Mouse (Mus musculus): Measurements from ENCODE around the gene Mgat1. TPM values are rescaled to one million over a fixed set of nuclear protein-coding genes. Genes with fewer than 3 reads are reported as not detected.
"Not testable (repeated sequence)": the region's sequence is repeated elsewhere in the genome, so short reads cannot be mapped to it uniquely, and the experiment has no call there.

The Mgat1 gene
- total RNA-seq, 2 experiments from 2014 or later, result 33.6 to 42.9 TPM

- ATAC-seq (ENCODE audit: poor library complexity, severe bottlenecking), result no peak
These were observed 17.4 kb downstream of the Mgat1 start for GRCm38 (mm10) chr11:49261313-49261855.

- no peak for ATAC-seq (ENCODE audit: poor library complexity, severe bottlenecking)
These were observed 18.3 kb downstream of the Mgat1 start for GRCm38 (mm10) chr11:49262286-49262685.

DNA sequence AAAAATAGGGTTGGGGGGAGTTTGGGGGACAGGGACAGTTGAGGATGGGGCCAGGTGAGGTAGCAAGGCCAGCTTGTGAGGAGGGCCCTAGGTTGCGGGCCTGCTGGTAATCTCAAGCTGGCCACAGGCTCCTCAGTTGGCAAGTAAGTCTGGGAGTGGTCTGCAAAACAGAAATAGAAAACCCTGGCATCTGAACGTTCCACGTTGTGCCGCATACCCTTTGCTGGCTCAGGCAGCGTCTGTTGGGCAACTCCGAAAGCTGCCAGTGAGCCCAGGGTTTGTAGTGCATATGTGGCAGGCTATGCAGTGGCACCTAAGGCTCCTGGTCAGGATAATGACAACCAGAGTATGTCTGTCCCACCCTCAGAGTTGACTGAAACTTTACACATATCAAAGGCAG, 19.2 kb downstream of the Mgat1 start:
- ATAC-seq (ENCODE audit: poor library complexity, severe bottlenecking), result no peak

DNA sequence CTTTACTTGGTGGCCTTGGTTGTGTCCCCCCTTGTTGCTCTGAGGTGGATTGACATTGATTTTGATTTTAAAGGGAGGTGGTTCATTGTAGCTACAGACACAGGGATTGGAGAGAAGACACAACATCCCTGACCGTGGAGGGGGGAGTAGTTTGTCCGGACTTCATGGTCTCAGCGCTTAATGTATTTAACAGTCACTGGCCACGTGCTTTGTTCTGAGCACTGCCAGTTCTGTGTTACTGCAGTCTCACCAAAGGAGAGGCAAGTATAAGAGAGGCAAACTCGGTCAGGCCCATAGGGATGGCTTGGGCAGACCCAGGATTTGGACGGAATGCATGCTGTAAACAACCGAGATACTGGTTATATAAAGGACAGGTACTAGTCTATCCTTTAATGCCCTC, 20.1 kb downstream of the Mgat1 start:
- ATAC-seq (ENCODE audit: poor library complexity, severe bottlenecking), result no peak

GRCm38 (mm10) chr11:49264622-49265021, 20.6 kb downstream of the Mgat1 start:
- no peak for ATAC-seq (ENCODE audit: poor library complexity, severe bottlenecking)

- ATAC-seq (ENCODE audit: poor library complexity, severe bottlenecking), result no peak
These were observed 21.1 kb downstream of the Mgat1 start for GRCm38 (mm10) chr11:49265101-49265500.

GRCm38 (mm10) chr11:49266671-49267070, 22.7 kb downstream of the Mgat1 start:
- ATAC-seq (ENCODE audit: poor library complexity, severe bottlenecking), result no peak

- ATAC-seq (ENCODE audit: poor library complexity, severe bottlenecking), result no peak
These were observed 23.3 kb downstream of the Mgat1 start for GRCm38 (mm10) chr11:49267316-49267715.

DNA sequence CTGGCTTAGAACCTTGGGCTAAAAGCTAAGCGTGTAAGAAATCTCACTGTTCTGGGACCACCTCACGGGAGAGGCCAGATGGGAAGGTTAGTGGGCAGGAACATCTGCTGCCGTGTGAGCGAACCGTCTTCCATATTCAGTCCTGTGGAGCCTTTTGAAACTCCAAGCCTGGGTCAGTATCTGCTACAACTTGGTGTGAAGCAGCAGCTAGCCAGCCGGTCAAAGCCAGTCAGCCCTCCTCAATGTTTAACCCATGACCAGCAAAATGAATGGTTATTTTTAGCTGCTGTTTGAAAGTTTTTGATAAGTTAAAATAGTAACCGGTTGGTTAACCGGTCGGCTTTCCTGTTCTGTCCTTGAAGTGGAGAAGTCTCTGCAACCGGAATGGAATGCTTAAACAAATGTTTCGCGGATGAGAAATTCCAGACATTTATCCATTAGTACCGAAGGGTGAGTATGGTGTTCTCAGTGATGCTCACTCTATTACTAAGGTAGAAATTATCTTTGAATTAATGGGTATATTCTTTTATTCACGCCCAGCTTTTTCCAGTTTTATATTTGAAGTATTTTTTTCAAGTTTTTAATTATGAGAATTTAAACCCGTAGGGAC, 24.1 kb downstream of the Mgat1 start:
- no peak for ATAC-seq (ENCODE audit: poor library complexity, severe bottlenecking)

- no peak; the same call in 1 of the 2 replicates for ATAC-seq (ENCODE audit: poor library complexity, severe bottlenecking)
These were observed 25.8 kb downstream of the Mgat1 start for GRCm38 (mm10) chr11:49269761-49270160.

DNA sequence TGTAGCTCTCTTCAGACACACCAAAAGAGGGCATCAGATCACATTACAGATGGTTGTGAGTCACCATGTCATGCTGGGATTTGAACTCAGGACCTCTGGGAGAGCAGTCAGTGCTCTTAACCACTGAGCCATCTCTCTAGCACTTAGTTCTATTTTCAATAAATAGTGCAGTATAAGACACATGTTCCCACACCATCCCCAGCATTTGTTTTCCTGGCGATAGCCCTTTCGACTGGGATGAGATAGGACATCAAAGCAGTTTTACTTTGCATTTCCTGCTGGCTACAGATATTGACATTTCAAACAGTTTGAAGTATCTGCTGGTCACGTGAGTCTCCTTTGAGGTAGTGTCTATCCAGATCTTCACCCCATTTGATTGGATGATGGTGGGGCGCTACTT, 26.4 kb downstream of the Mgat1 start:
- no peak for ATAC-seq (ENCODE audit: poor library complexity, severe bottlenecking)

DNA sequence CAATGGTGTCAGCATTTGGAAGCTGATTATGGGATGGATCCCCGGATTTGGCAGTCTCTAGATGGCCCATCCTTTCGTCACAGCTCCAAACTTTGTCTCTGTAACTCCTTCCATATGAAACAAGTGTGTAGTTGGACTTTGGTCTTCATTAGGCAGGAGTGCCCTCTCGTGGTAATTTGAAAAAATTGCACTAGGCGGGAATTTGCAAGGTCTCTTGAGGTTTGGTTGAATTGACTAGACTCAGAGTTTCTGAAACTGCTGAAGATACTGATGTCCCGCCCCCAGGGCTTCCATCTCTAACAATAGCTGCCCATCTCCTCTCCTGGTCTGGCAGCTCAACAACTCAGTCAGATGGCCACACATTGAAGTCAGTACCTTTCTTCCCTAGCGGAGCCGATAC, 27.3 kb downstream of the Mgat1 start:
- peak; percentile 93 for ATAC-seq (ENCODE audit: poor library complexity, severe bottlenecking)

DNA sequence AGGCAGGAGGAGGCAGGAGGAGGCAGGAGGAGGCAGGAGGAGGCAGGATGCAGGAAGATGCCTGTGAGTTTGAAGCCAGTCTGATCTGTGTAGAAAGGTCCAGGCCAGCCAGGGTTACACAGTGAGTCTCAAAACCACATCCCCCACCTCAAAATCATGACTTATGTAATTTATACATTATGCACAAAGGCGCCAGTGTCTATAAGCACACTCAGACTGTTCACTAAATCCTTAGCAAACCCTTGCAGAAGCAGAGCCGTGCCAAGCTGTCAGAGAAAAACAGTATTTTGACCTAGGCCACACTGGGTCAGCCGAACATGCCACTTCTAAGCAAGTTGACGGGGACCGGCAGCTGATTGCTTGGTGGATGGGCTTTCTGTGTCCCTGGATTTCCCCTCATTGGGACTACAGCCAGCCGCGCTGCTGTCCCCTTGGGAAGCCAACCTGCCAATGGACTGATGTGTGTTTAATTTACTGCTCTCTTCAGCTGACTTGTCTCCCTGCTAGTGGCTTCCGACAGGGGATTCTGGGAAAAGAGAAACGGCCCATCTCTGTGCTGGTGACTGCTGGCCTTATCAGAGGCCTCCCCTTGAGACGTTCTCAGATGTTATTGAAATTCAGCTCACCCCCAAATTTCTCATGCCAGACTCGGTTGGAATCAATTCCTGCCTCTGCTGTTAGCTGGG, 30.0 kb downstream of the Mgat1 start:
- ATAC-seq (ENCODE audit: poor library complexity, severe bottlenecking), result no peak

DNA sequence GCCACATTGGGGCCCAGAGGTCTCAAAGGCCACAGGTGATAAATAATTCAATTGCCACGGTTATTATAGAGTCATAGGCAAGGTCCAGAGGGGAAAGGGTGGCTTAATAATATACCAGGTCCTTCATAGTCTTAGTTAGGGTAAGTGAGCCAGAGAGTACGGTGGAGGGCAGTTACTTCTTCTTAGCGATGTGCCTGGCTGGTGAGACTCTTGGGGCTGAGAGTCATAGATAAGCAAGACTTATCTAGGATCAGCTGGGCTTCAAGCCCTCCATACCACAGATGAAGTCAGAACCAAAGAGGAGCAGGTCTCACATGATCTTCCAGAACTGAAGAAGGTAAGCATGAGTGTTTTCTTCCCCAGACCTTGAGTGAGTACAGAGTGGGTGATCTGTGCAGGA, 34.2 kb downstream of the Mgat1 start, which contains the start of gene Olfr1393:
Gene Olfr1393 (plus strand): TSS at position 83 of the 400 bp plus-strand sequence.
- no peak for ATAC-seq (ENCODE audit: poor library complexity, severe bottlenecking)

GRCm38 (mm10) chr11:49284982-49285381, 41.0 kb downstream of the Mgat1 start, which contains the start of gene Olfr1392:
TSS of gene Olfr1392 (plus strand) at chr11:49285282.
- ATAC-seq (ENCODE audit: poor library complexity, severe bottlenecking), result not testable (repeated sequence)

- ATAC-seq (ENCODE audit: poor library complexity, severe bottlenecking), result no peak
These were observed 43.3 kb downstream of the Mgat1 start for GRCm38 (mm10) chr11:49287251-49287650.

DNA sequence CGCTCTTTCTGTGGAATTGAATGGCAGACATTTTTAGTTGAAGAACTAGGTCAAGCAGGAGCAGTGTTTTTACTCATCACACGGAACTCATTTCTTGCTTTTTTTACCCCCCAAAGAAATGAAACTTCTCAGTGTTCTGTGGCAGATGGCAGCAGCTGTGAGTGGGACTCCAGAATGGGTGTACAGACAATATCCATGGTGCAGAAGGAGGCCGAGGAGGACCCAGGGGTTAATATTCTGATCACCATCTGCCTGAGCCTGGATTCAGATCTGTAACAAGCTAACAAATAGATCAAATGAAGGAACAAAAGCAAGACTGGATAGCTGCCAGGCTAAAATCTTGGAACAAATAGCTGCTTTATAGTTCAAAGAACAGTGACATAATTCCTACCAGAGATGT, 48.8 kb downstream of the Mgat1 start:
- no peak for ATAC-seq (ENCODE audit: poor library complexity, severe bottlenecking)

DNA sequence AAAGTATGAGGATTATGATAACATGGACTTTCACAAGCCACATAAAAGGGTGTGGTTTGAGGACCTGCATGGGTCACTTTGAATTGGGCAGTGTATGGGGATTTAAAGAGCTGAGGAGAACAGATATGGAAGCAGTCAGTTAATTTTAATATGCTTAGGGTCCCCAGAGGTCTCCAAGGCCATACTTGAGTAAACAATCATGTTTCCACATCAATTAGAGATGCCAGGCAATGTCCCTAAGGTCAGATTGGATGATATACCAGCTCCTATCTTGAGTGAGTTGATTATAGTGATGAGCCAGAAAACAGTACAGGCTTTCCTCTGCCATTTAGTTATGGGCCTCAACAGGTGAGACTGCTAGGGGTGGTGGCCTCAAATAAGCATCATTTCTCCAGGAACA, 60.5 kb downstream of the Mgat1 start, which contains the start of gene Olfr10:
Gene Olfr10 (plus strand): TSS at position 301 of the 400 bp plus-strand sequence.
- no peak for ATAC-seq (ENCODE audit: poor library complexity, severe bottlenecking)

DNA sequence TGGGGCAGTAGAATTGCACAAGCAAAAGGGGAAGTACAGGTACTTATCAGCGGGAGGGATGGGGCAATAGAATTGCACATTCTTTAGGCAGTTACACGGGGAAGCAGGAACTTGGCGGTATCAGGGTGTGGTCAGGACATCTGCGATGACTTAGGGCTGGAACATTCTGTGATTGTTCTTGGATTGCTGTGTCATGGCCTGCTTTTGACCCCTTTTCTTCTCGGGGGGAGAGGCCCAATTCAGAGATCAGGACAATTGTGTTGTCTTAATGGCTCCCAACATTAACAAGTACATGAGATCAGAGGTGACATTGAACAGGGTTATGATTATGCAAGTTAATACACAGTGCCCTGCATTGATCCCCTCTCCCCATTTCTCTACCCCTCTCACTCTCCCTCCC, 64.6 kb downstream of the Mgat1 start:
- ATAC-seq (ENCODE audit: poor library complexity, severe bottlenecking), result not testable (repeated sequence)

Measured in megakaryocyte, adult 5-6 weeks (primary cell).